Mouse (Mus musculus): ENCODE data around the gene Nek1. TPM values are rescaled to one million over a fixed set of nuclear protein-coding genes. Genes with fewer than 3 reads are reported as not detected.
A peak's percentile ranks its signal among the peaks of the same experiment; 100 is the strongest.
"Not testable (repeated sequence)": the region's sequence is repeated elsewhere in the genome, so short reads cannot be mapped to it uniquely, and the experiment has no call there.

Nek1 gene
- polyA plus RNA-seq, 1 experiment from 2014 or later = 11.3 TPM

- ATAC-seq (peak; percentile 99), DNase-seq (ENCODE audit: low read depth, low spot score) (peak; percentile 75)
- no peaks in the 10 kb centered on the region for H3K27me3 ChIP-seq
- ChIA-PET CTCF (interaction anchor here (0.7 to 1.6 kb wide), 3 partner anchors 9 to 18 kb away, joined by 3 to 7 read pairs (median 5); partner anchors contain the start of gene Nek1), POLR2A (interaction anchor here (0.8 to 2.1 kb wide), 3 partner anchors 9 to 30 kb away, joined by 3 to 6 read pairs (median 4); partner anchors contain the start of gene Nek1)
- in situ Hi-C loops (cut with MboI; ENCODE audit: low pct_unique_long_range_greater_than_20kb) = no loop called here
- no peak for TF ChIP-seq CTCF (IDR thresholded peaks at IDR 0.05)
Observed at GRCm38 (mm10) chr8:60982701-60983687, 10.0 kb upstream of the Nek1 start, which contains the start of gene Clcn3. Clcn3 (minus strand) TSS chr8:60983300.

DNA sequence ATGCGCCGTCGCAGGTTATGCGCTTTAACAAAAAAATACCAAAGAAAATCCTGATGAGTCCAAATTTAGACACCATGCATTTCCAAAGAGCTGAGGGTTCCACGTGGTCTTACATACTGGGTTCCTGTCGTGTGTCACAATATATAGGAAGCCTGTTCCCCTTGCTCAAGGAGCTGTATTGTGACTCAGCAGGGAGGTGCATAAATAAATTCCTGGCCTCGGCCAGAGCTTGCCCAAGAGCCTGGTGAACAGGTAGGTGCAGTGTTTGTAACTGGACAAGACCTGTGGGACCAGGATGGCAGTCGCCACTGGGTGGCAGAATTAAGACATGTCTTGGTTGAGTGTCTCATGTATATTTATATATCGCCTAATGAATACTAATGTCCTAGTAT, 9.3 kb upstream of the Nek1 start:
- ATAC-seq = peak; percentile 52
- no peaks in the 10 kb centered on the region for H3K27me3 ChIP-seq
- in situ Hi-C loops (cut with MboI; ENCODE audit: low pct_unique_long_range_greater_than_20kb) = no loop called here
- POLR2A ChIA-PET = interaction anchor here (0.8 to 2.1 kb wide), 3 partner anchors 8 to 30 kb away, joined by 3 to 6 read pairs (median 4); partner anchors contain the start of gene Nek1
- CTCF ChIA-PET = interaction anchor here (0.7 to 1.6 kb wide), 5 partner anchors 9 to 363 kb away, joined by 3 to 7 read pairs (median 3); partner anchors contain the start of gene Nek1
- TF ChIP-seq CTCF (IDR thresholded peaks at IDR 0.05) = no peak
- DNase-seq (ENCODE audit: low read depth, low spot score) = no peak

DNA sequence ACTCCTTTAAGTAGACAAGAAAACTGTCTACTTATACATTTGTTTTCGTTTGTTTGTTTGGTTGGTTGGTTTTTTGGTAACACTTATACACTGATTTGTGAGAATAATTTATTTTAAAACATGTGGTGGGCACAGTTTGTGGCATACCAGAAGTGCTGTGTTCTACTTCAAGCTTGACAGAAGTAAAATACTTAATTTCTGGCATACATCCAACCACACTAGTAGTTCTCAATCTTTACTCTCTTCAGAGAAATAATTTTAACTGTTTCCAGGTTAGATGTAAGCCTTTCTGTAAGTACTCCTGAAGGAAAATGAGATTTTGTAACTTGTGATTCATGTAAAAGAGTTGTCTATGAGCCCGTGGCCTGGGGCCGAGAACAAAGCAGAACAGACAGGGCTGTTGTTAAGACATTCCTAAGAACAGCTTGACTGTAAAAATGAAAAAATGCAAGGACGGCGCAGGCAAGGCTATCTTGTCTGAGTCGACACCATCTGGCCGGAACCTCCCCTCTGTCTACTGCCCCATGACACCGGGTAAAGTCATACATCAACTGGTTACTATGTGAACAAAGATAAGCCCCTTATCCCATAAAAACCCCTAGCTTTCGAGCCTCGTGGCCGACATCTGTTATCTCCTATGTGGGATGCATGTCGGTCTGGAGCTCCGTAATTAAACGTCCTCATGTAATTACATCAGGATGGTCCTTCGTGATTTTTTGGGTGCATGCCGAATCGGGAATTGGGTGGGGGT, 8.6 kb upstream of the Nek1 start:
- H3K27me3 ChIP-seq; ATAC-seq; DNase-seq (ENCODE audit: low read depth, low spot score); in situ Hi-C loops (cut with MboI; ENCODE audit: low pct_unique_long_range_greater_than_20kb): not testable (repeated sequence)
- CTCF ChIA-PET = interaction anchor here (0.8 to 1.6 kb wide), 4 partner anchors 8 to 532 kb away, joined by 3 to 7 read pairs (median 3); partner anchors contain the start of gene Nek1
- POLR2A ChIA-PET = interaction anchor here (0.8 to 2.1 kb wide), 3 partner anchors 7 to 31 kb away, joined by 3 to 6 read pairs (median 4); partner anchors contain the start of gene Nek1

DNA sequence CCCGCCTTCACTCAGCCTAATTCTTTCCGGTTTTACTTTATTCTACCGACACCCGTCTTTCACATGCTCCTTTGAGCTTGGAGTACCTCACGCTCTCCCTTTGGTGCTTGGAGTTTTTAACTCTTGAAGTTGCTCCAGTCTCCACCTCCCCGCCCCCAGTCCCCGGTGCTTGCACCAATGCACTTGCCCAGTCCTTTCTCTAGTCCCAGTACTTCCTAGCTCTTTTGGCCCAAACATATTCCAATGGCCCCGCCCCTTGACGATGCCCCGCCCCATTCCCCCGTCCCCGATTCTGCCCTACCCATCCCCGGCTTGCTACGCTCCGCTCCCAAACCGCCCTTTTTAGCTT, 460 bp upstream of the Nek1 start:
- ChIA-PET CTCF (interaction anchor here (1.4 kb wide), 1 partner anchor 9 kb away, joined by 7 read pairs; no protein-coding TSS in a partner anchor), POLR2A (interaction anchor here (1.0 kb wide), 2 partner anchors 9 to 398 kb away, joined by 4 to 6 read pairs; partner anchors contain the start of gene Clcn3)
- TF ChIP-seq CTCF (IDR thresholded peaks at IDR 0.05) = no peak
- ATAC-seq (peak; percentile 85), DNase-seq (ENCODE audit: low read depth, low spot score) (no peak)
- in situ Hi-C loops (cut with MboI; ENCODE audit: low pct_unique_long_range_greater_than_20kb) = no loop called here
- H3K27me3 ChIP-seq = no peaks in the 10 kb centered on the region

GRCm38 (mm10) chr8:60993639-60993986, 618 bp downstream of the Nek1 start:
- ChIA-PET POLR2A (interaction anchor here (1.0 kb wide), 1 partner anchor 399 kb away, joined by 4 read pairs; no protein-coding TSS in a partner anchor), CTCF (no interaction called here)
- no peaks in the 10 kb centered on the region for H3K27me3 ChIP-seq
- DNase-seq (ENCODE audit: low read depth, low spot score) (no peak), ATAC-seq (no peak)
- no peak for TF ChIP-seq CTCF (IDR thresholded peaks at IDR 0.05)
- in situ Hi-C loops (cut with MboI; ENCODE audit: low pct_unique_long_range_greater_than_20kb) = no loop called here

DNA sequence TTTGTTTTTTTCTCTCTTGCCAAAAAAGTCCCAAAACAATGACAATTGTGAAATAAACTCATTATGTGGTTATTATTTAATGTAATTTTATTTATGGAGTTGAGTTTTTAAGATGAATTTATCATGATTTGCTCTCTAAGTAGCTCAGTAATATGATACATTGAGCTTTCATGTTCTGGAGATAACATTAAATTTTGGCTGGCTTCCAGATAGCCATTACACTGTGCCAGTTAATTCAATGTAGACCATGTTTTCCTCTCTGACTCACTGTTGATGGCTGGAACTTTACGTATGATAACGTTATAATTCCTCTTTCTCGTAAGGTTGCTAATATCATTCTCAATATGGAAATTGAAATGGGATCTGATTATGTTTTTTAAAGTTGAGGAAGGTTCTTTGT, 3.5 kb downstream of the Nek1 start:
- no peak for DNase-seq (ENCODE audit: low read depth, low spot score)
- in situ Hi-C loops (cut with MboI; ENCODE audit: low pct_unique_long_range_greater_than_20kb) = no loop called here

DNA sequence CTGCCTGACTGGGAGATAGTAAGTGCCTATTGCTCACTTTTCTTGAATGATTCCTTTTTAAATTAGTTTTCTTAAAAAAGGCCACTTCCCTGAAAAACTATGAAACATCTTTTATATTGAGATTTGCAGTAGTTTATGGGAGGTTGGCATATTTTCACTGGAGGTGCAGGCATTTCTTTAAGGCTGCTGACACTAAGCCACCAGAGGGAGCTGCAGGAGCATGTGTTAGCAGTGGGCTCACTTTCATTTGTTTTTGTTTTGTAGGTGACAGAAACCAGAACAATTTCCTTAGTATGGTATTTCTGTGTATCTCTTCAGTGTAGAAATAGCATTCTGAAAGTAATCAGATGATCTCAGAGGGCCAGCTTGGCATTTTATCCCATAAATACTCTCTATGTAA, 49.0 kb downstream of the Nek1 start:
- ChIA-PET CTCF (interaction anchor here (0.8 to 1.1 kb wide), 4 partner anchors 10 to 456 kb away, joined by 3 to 4 read pairs (median 3); no protein-coding TSS in a partner anchor), POLR2A (no interaction called here)
- TF ChIP-seq CTCF (IDR thresholded peaks at IDR 0.05) = peak; percentile 94
- in situ Hi-C loops (cut with MboI; ENCODE audit: low pct_unique_long_range_greater_than_20kb) = no loop called here
- no peaks in the 10 kb centered on the region for H3K27me3 ChIP-seq
- DNase-seq (ENCODE audit: low read depth, low spot score) (peak; percentile 4), ATAC-seq (no peak)

More for the DNA sequence above, 3.5 kb downstream of the Nek1 start:
- ChIA-PET POLR2A (no interaction called here), CTCF (interaction anchor here (1.1 to 1.8 kb wide), 4 partner anchors 10 to 18 kb away, joined by 3 to 4 read pairs (median 3); partner anchors contain the start of gene Clcn3)
- TF ChIP-seq CTCF (IDR thresholded peaks at IDR 0.05) = no peak
- no peaks in the 10 kb centered on the region for H3K27me3 ChIP-seq
- ATAC-seq = no peak

DNA sequence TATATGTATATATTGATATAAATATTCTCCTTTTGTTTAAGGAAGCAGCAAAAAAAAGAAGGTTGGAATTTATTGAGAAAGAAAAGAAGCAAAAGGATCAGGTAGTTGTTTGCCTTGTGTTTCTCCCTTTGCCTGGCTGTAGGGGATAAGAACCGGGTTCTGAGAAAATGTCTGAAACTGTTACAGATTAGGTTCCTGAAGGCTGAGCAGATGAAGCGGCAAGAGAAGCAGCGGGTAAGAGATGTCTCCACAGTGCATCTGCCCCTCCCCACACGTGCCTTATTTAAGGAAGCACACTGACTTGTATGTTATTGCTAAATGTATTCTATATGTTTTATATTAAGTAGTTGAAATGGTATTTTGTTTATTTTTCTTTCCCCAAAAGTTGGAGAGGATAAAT, 50.9 kb downstream of the Nek1 start:
- ATAC-seq (no peak), DNase-seq (ENCODE audit: low read depth, low spot score) (no peak)
- in situ Hi-C loops (cut with MboI; ENCODE audit: low pct_unique_long_range_greater_than_20kb) = no loop called here
- H3K27me3 ChIP-seq = no peaks in the 10 kb centered on the region
- CTCF ChIA-PET = no interaction called here
- TF ChIP-seq CTCF (IDR thresholded peaks at IDR 0.05) = no peak
- POLR2A ChIA-PET = no interaction called here

DNA sequence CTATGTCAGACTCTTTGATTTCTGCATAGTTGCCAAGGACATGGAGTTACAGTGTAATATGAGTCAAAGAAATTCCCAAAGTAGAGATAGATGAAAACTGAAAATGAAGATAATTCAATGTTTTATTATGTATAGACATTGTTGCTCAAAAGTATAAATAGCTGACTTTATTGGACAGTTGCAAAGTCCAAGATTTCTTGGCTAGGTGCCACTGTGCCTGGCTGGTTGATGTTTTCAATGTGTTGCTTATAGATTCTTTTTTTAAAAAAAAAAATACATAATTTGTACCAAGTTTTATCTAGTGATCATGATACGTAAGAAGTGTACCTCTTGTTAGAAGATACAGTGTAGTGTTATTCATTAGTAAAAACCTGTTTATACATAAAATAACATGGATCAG, 53.8 kb downstream of the Nek1 start:
- ChIA-PET CTCF (interaction anchor here (0.9 kb wide), 1 partner anchor 17 kb away, joined by 3 read pairs; no protein-coding TSS in a partner anchor), POLR2A (no interaction called here)
- DNase-seq (ENCODE audit: low read depth, low spot score) = no peak
- in situ Hi-C loops (cut with MboI; ENCODE audit: low pct_unique_long_range_greater_than_20kb) = no loop called here
- no peak for ATAC-seq
- no peak for TF ChIP-seq CTCF (IDR thresholded peaks at IDR 0.05)
- H3K27me3 ChIP-seq = no peaks in the 10 kb centered on the region

- in situ Hi-C loops (cut with MboI; ENCODE audit: low pct_unique_long_range_greater_than_20kb) = loop anchor here (25.0 kb wide), 1 partner anchor 834 kb away; no protein-coding TSS in a partner anchor
- no peak for DNase-seq (ENCODE audit: low read depth, low spot score)
- H3K27me3 ChIP-seq = no peaks in the 10 kb centered on the region
- no peak for TF ChIP-seq CTCF (IDR thresholded peaks at IDR 0.05)
- CTCF ChIA-PET = interaction anchor here (1.1 to 1.2 kb wide), 2 partner anchors 19 to 21 kb away, joined by 3 to 4 read pairs; no protein-coding TSS in a partner anchor
- no peak for ATAC-seq
- POLR2A ChIA-PET = no interaction called here
Observed at GRCm38 (mm10) chr8:61053017-61053416, 60.0 kb downstream of the Nek1 start.
